Mouse (Mus musculus): ENCODE measurements around the gene Nkx3-2. TPM values are rescaled to one million over a fixed set of nuclear protein-coding genes. Genes with fewer than 3 reads are reported as not detected.

The Nkx3-2 gene
- total and polyA plus RNA-seq, 2 experiments from 2014 or later: not detected

DNA sequence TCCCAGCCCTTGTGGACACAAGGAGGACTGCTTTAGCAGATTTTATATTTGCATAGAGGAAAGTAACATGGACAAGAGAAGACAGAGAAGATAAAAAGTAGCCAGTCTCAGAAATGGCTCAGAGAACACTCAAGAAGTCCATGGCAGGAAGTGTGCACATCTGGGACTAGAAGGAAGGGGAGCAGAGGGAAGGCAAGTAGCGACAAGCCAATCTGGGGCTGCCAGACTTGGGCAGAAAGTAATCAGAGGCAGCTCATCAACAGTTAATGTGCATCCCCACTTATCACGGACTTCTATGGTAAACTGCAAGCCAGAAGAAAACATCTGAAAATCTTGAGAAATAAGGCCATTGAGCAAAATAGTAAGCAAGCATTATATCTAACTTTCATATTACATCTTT, 40.3 kb upstream of the Nkx3-2 start:
- no peak overlapping the region for H3K27ac ChIP-seq (ENCODE audit: low read depth, low read length)
- H3K9ac ChIP-seq (replicated peaks; ENCODE audit: low read length, poor library complexity, severe bottlenecking): no peak overlapping the region
- no peak for DNase-seq (ENCODE audit: low spot score)
- no peak overlapping the region for H3K4me3 ChIP-seq (ENCODE audit: low read depth, low read length)
- ATAC-seq (ENCODE audit: low FRiP score): no peak
- H3K9me3 ChIP-seq (ENCODE audit: low read length): no peaks in the 10 kb centered on the region
- H3K4me2 ChIP-seq (ENCODE audit: low read depth, low read length, poor library complexity, severe bottlenecking): no peak overlapping the region
- no peaks in the 10 kb centered on the region for H3K27me3 ChIP-seq (ENCODE audit: insufficient read depth, low read length)
- TF ChIP-seq CTCF (IDR thresholded peaks at IDR 0.05): no peak
- H3K4me1 ChIP-seq (ENCODE audit: insufficient read depth, low read length): no peaks in the 10 kb centered on the region
- peaks cover 38% of the 10 kb centered on the region for H3K36me3 ChIP-seq (ENCODE audit: insufficient read depth, low read length)
- WGBS: 94% methylated on average over 2 of the region's 2 CpGs

- Histone ChIP-seq H3K9ac (replicated peaks; ENCODE audit: low read length, poor library complexity, severe bottlenecking) (no peak overlapping the region), H3K27me3 (ENCODE audit: insufficient read depth, low read length) (no peaks in the 10 kb centered on the region), H3K27ac (ENCODE audit: low read depth, low read length) (no peak overlapping the region), H3K36me3 (ENCODE audit: insufficient read depth, low read length) (peaks cover 41% of the 10 kb centered on the region), H3K4me3 (ENCODE audit: low read depth, low read length) (no peak overlapping the region), H3K9me3 (ENCODE audit: low read length) (no peaks in the 10 kb centered on the region), H3K4me2 (ENCODE audit: low read depth, low read length, poor library complexity, severe bottlenecking) (no peak overlapping the region), H3K4me1 (ENCODE audit: insufficient read depth, low read length) (no peaks in the 10 kb centered on the region)
- ATAC-seq (ENCODE audit: low FRiP score) (no peak), DNase-seq (ENCODE audit: low spot score) (no peak)
- WGBS: 100% methylated on average over 2 of the region's 2 CpGs
- no peak for TF ChIP-seq CTCF (IDR thresholded peaks at IDR 0.05)
These were observed 37.3 kb upstream of the Nkx3-2 start for GRCm38 (mm10) chr5:41801622-41802021.

DNA sequence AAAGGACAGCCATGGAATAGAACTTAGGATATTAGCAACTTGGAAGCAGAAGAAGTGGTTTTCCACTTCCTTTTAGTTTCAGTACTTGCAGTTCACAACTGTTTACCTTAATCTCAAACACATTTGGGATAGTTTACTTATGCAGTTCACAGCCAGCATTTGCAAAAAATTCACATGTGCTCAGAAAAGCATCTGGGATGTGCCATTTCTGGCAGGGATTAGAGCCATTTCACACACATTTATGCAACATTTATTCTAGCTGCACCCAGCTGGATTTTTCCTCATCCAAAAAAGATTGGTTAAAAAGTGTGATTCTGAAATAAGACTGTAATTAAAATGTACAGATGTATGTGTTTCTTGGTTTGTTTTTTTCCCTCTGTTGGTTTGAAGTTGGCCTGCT, 30.1 kb upstream of the Nkx3-2 start:
- Histone ChIP-seq H3K27ac (ENCODE audit: low read depth, low read length) (no peak overlapping the region), H3K4me3 (ENCODE audit: low read depth, low read length) (no peak overlapping the region), H3K27me3 (ENCODE audit: insufficient read depth, low read length) (no peaks in the 10 kb centered on the region), H3K36me3 (ENCODE audit: insufficient read depth, low read length) (peaks cover 41% of the 10 kb centered on the region), H3K9me3 (ENCODE audit: low read length) (no peaks in the 10 kb centered on the region), H3K9ac (replicated peaks; ENCODE audit: low read length, poor library complexity, severe bottlenecking) (no peak overlapping the region), H3K4me1 (ENCODE audit: insufficient read depth, low read length) (no peaks in the 10 kb centered on the region), H3K4me2 (ENCODE audit: low read depth, low read length, poor library complexity, severe bottlenecking) (no peak overlapping the region)
- no peak for ATAC-seq (ENCODE audit: low FRiP score)
- no peak for DNase-seq (ENCODE audit: low spot score)
- no peak for TF ChIP-seq CTCF (IDR thresholded peaks at IDR 0.05)

- no peak overlapping the region for H3K27ac ChIP-seq (ENCODE audit: low read depth, low read length)
- no peaks in the 10 kb centered on the region for H3K4me1 ChIP-seq (ENCODE audit: insufficient read depth, low read length)
- 91% methylated on average over 2 of the region's 2 CpGs for WGBS
- H3K4me3 ChIP-seq (ENCODE audit: low read depth, low read length): no peak overlapping the region
- ATAC-seq (ENCODE audit: low FRiP score): no peak
- no peak for TF ChIP-seq CTCF (IDR thresholded peaks at IDR 0.05)
- no peaks in the 10 kb centered on the region for H3K27me3 ChIP-seq (ENCODE audit: insufficient read depth, low read length)
- no peak overlapping the region for H3K9ac ChIP-seq (replicated peaks; ENCODE audit: low read length, poor library complexity, severe bottlenecking)
- no peaks in the 10 kb centered on the region for H3K9me3 ChIP-seq (ENCODE audit: low read length)
- peaks cover 52% of the 10 kb centered on the region for H3K36me3 ChIP-seq (ENCODE audit: insufficient read depth, low read length)
- DNase-seq (ENCODE audit: low spot score): no peak
- no peak overlapping the region for H3K4me2 ChIP-seq (ENCODE audit: low read depth, low read length, poor library complexity, severe bottlenecking)
These were observed 26.2 kb upstream of the Nkx3-2 start for GRCm38 (mm10) chr5:41790517-41790916.

- ATAC-seq (ENCODE audit: low FRiP score): no peak
- H3K36me3 ChIP-seq (ENCODE audit: insufficient read depth, low read length): peaks cover 44% of the 10 kb centered on the region
- WGBS: 63% methylated on average over 6 of the region's 6 CpGs
These were observed 24.6 kb upstream of the Nkx3-2 start for GRCm38 (mm10) chr5:41788877-41789276.

GRCm38 (mm10) chr5:41781890-41782289, 17.6 kb upstream of the Nkx3-2 start:
- Histone ChIP-seq H3K27me3 (ENCODE audit: insufficient read depth, low read length) (no peaks in the 10 kb centered on the region), H3K4me3 (ENCODE audit: low read depth, low read length) (no peak overlapping the region), H3K27ac (ENCODE audit: low read depth, low read length) (no peak overlapping the region), H3K36me3 (ENCODE audit: insufficient read depth, low read length) (peaks cover 13% of the 10 kb centered on the region), H3K9me3 (ENCODE audit: low read length) (no peaks in the 10 kb centered on the region), H3K9ac (replicated peaks; ENCODE audit: low read length, poor library complexity, severe bottlenecking) (no peak overlapping the region), H3K4me2 (ENCODE audit: low read depth, low read length, poor library complexity, severe bottlenecking) (no peak overlapping the region), H3K4me1 (ENCODE audit: insufficient read depth, low read length) (no peaks in the 10 kb centered on the region)
- TF ChIP-seq CTCF (IDR thresholded peaks at IDR 0.05): no peak
- no peak for DNase-seq (ENCODE audit: low spot score)
- ATAC-seq (ENCODE audit: low FRiP score): no peak
- 94% methylated on average over 5 of the region's 5 CpGs for WGBS

More at GRCm38 (mm10) chr5:41788877-41789276, 24.6 kb upstream of the Nkx3-2 start:
- no peak overlapping the region for H3K4me2 ChIP-seq (ENCODE audit: low read depth, low read length, poor library complexity, severe bottlenecking)
- no peak overlapping the region for H3K27ac ChIP-seq (ENCODE audit: low read depth, low read length)
- no peak overlapping the region for H3K9ac ChIP-seq (replicated peaks; ENCODE audit: low read length, poor library complexity, severe bottlenecking)
- no peak for DNase-seq (ENCODE audit: low spot score)
- H3K9me3 ChIP-seq (ENCODE audit: low read length): no peaks in the 10 kb centered on the region
- H3K4me3 ChIP-seq (ENCODE audit: low read depth, low read length): no peak overlapping the region
- no peak for TF ChIP-seq CTCF (IDR thresholded peaks at IDR 0.05)
- no peaks in the 10 kb centered on the region for H3K4me1 ChIP-seq (ENCODE audit: insufficient read depth, low read length)
- no peaks in the 10 kb centered on the region for H3K27me3 ChIP-seq (ENCODE audit: insufficient read depth, low read length)
